Mouse (Mus musculus): ENCODE measurements at regions not wholly inside any gene's neighbourhood (a gene's known extent, or its start where the extent isn't known, plus 50 kb on each side); places are given as distances from the start of the nearest gene placed in this dataset.

- Histone ChIP-seq H3K9me3 (no peaks in the 10 kb centered on the region), H3K36me3 (no peaks in the 10 kb centered on the region), H3K27ac (replicated peaks) (no peak overlapping the region), H3K4me2 (no peak overlapping the region), H3K4me1 (replicated peaks) (no peaks in the 10 kb centered on the region), H3K9ac (no peak overlapping the region), H3K27me3 (no peaks in the 10 kb centered on the region), H3K4me3 (no peak overlapping the region)
- no peak for ATAC-seq (ENCODE audit: low read depth)
- WGBS = 96% methylated on average over 14 of the region's 14 CpGs
These were observed 131.2 kb downstream of the Ptbp2 start for GRCm38 (mm10) chr3:119653007-119653565.

- Histone ChIP-seq H3K4me3 (no peak overlapping the region), H3K9ac (no peak overlapping the region), H3K4me1 (replicated peaks) (no peaks in the 10 kb centered on the region), H3K27me3 (no peaks in the 10 kb centered on the region), H3K27ac (replicated peaks) (no peak overlapping the region), H3K36me3 (no peaks in the 10 kb centered on the region), H3K4me2 (no peak overlapping the region), H3K9me3 (no peaks in the 10 kb centered on the region)
- 62% methylated on average over 3 of the region's 3 CpGs for WGBS
- no peak for ATAC-seq (ENCODE audit: low read depth)
These were observed 145.6 kb downstream of the Ptbp2 start for GRCm38 (mm10) chr3:119638633-119639032.

GRCm38 (mm10) chr3:119635641-119636040 lies 148.6 kb downstream of the Ptbp2 start:
- no peak overlapping the region for H3K4me2 ChIP-seq
- no peaks in the 10 kb centered on the region for H3K36me3 ChIP-seq
- H3K4me1 ChIP-seq (replicated peaks) = no peaks in the 10 kb centered on the region
- WGBS = 31% methylated on average over 3 of the region's 3 CpGs
- no peaks in the 10 kb centered on the region for H3K9me3 ChIP-seq
- no peak overlapping the region for H3K27ac ChIP-seq (replicated peaks)
- H3K27me3 ChIP-seq = no peaks in the 10 kb centered on the region
- ATAC-seq (ENCODE audit: low read depth) = no peak
- no peak overlapping the region for H3K9ac ChIP-seq
- no peak overlapping the region for H3K4me3 ChIP-seq

GRCm38 (mm10) chr3:119633516-119633915 lies 150.8 kb downstream of the Ptbp2 start:
- 86% methylated on average over 2 of the region's 2 CpGs for WGBS
- Histone ChIP-seq H3K4me2 (no peak overlapping the region), H3K4me3 (no peak overlapping the region), H3K27me3 (no peaks in the 10 kb centered on the region), H3K4me1 (replicated peaks) (no peaks in the 10 kb centered on the region), H3K36me3 (no peaks in the 10 kb centered on the region), H3K27ac (replicated peaks) (no peak overlapping the region), H3K9ac (no peak overlapping the region), H3K9me3 (no peaks in the 10 kb centered on the region)
- ATAC-seq (ENCODE audit: low read depth) = no peak

- H3K9me3 ChIP-seq = no peaks in the 10 kb centered on the region
- H3K9ac ChIP-seq = no peak overlapping the region
- H3K36me3 ChIP-seq = no peaks in the 10 kb centered on the region
- no peak for ATAC-seq (ENCODE audit: low read depth)
- no peaks in the 10 kb centered on the region for H3K27me3 ChIP-seq
- WGBS = 84% methylated on average over 1 of the region's 1 CpGs
- H3K4me3 ChIP-seq = no peak overlapping the region
- H3K27ac ChIP-seq (replicated peaks) = no peak overlapping the region
- H3K4me2 ChIP-seq = no peak overlapping the region
- H3K4me1 ChIP-seq (replicated peaks) = no peaks in the 10 kb centered on the region
These were observed 178.2 kb downstream of the Ptbp2 start for GRCm38 (mm10) chr3:119606116-119606515.

GRCm38 (mm10) chr3:119588872-119589416 lies 195.3 kb downstream of the Ptbp2 start:
- no peak for ATAC-seq (ENCODE audit: low read depth)
- Histone ChIP-seq H3K4me3 (no peak overlapping the region), H3K9ac (no peak overlapping the region), H3K27me3 (no peaks in the 10 kb centered on the region), H3K27ac (replicated peaks) (no peak overlapping the region), H3K36me3 (no peaks in the 10 kb centered on the region), H3K4me1 (replicated peaks) (no peaks in the 10 kb centered on the region), H3K4me2 (no peak overlapping the region), H3K9me3 (no peaks in the 10 kb centered on the region)
- WGBS = 31% methylated on average over 4 of the region's 4 CpGs

GRCm38 (mm10) chr3:119587971-119588370 lies 196.3 kb downstream of the Ptbp2 start:
- Histone ChIP-seq H3K9me3 (no peaks in the 10 kb centered on the region), H3K36me3 (no peaks in the 10 kb centered on the region), H3K4me2 (no peak overlapping the region), H3K4me3 (no peak overlapping the region), H3K27me3 (no peaks in the 10 kb centered on the region), H3K27ac (replicated peaks) (no peak overlapping the region), H3K9ac (no peak overlapping the region), H3K4me1 (replicated peaks) (no peaks in the 10 kb centered on the region)
- ATAC-seq (ENCODE audit: low read depth) = no peak
- 82% methylated on average over 2 of the region's 2 CpGs for WGBS

GRCm38 (mm10) chr3:119575516-119575915 lies 208.8 kb downstream of the Ptbp2 start:
- no peak overlapping the region for H3K4me2 ChIP-seq
- no peak overlapping the region for H3K4me3 ChIP-seq
- no peaks in the 10 kb centered on the region for H3K9me3 ChIP-seq
- no peak overlapping the region for H3K27ac ChIP-seq (replicated peaks)
- 88% methylated on average over 3 of the region's 3 CpGs for WGBS
- no peaks in the 10 kb centered on the region for H3K27me3 ChIP-seq
- ATAC-seq (ENCODE audit: low read depth) = no peak
- H3K36me3 ChIP-seq = no peaks in the 10 kb centered on the region
- H3K4me1 ChIP-seq (replicated peaks) = no peaks in the 10 kb centered on the region
- no peak overlapping the region for H3K9ac ChIP-seq

GRCm38 (mm10) chr3:119537884-119538283 lies 246.4 kb downstream of the Ptbp2 start:
- no peak overlapping the region for H3K9ac ChIP-seq
- H3K4me2 ChIP-seq = no peak overlapping the region
- no peak for ATAC-seq (ENCODE audit: low read depth)
- no peaks in the 10 kb centered on the region for H3K4me1 ChIP-seq (replicated peaks)
- H3K4me3 ChIP-seq = no peak overlapping the region
- no peaks in the 10 kb centered on the region for H3K27me3 ChIP-seq
- no peak overlapping the region for H3K27ac ChIP-seq (replicated peaks)
- 78% methylated on average over 7 of the region's 7 CpGs for WGBS
- H3K36me3 ChIP-seq = no peaks in the 10 kb centered on the region
- H3K9me3 ChIP-seq = no peaks in the 10 kb centered on the region

GRCm38 (mm10) chr3:119524510-119525123 lies 259.6 kb downstream of the Ptbp2 start:
- H3K9ac ChIP-seq = no peak overlapping the region
- no peak overlapping the region for H3K4me2 ChIP-seq
- no peak overlapping the region for H3K27ac ChIP-seq (replicated peaks)
- peak; percentile 27; the same call in 1 of the 2 replicates for ATAC-seq (ENCODE audit: low read depth)
- H3K27me3 ChIP-seq = no peaks in the 10 kb centered on the region
- H3K36me3 ChIP-seq = no peaks in the 10 kb centered on the region
- H3K4me3 ChIP-seq = no peak overlapping the region
- no peaks in the 10 kb centered on the region for H3K4me1 ChIP-seq (replicated peaks)
- WGBS = 50% methylated on average over 10 of the region's 10 CpGs
- no peaks in the 10 kb centered on the region for H3K9me3 ChIP-seq

- Histone ChIP-seq H3K4me1 (replicated peaks) (no peaks in the 10 kb centered on the region), H3K9ac (no peak overlapping the region), H3K4me3 (no peak overlapping the region), H3K27ac (replicated peaks) (no peak overlapping the region), H3K36me3 (no peaks in the 10 kb centered on the region), H3K27me3 (no peaks in the 10 kb centered on the region), H3K9me3 (no peaks in the 10 kb centered on the region), H3K4me2 (no peak overlapping the region)
- WGBS = 76% methylated on average over 2 of the region's 2 CpGs
- no peak for ATAC-seq (ENCODE audit: low read depth)
These were observed 271.7 kb downstream of the Ptbp2 start for GRCm38 (mm10) chr3:119512596-119512995.

- no peaks in the 10 kb centered on the region for H3K9me3 ChIP-seq
- H3K4me3 ChIP-seq = no peak overlapping the region
- no peak overlapping the region for H3K27ac ChIP-seq (replicated peaks)
- H3K4me1 ChIP-seq (replicated peaks) = no peaks in the 10 kb centered on the region
- no peak overlapping the region for H3K9ac ChIP-seq
- no peak for ATAC-seq (ENCODE audit: low read depth)
- no peaks in the 10 kb centered on the region for H3K27me3 ChIP-seq
- WGBS = 54% methylated on average over 4 of the region's 4 CpGs
- no peaks in the 10 kb centered on the region for H3K36me3 ChIP-seq
- no peak overlapping the region for H3K4me2 ChIP-seq
These were observed 275.1 kb downstream of the Ptbp2 start for GRCm38 (mm10) chr3:119509132-119509531.

GRCm38 (mm10) chr3:119503471-119503972 lies 280.7 kb downstream of the Ptbp2 start:
- Histone ChIP-seq H3K4me1 (replicated peaks) (no peaks in the 10 kb centered on the region), H3K9ac (no peak overlapping the region), H3K27me3 (no peaks in the 10 kb centered on the region), H3K27ac (replicated peaks) (no peak overlapping the region), H3K4me2 (no peak overlapping the region), H3K4me3 (no peak overlapping the region), H3K36me3 (no peaks in the 10 kb centered on the region), H3K9me3 (no peaks in the 10 kb centered on the region)
- WGBS = 55% methylated on average over 1 of the region's 1 CpGs
- ATAC-seq (ENCODE audit: low read depth) = no peak
